Mouse (Mus musculus) left cerebral cortex, adult 8-10 months (tissue): Measurements from ENCODE around the gene Chd6. TPM values are rescaled to one million over a fixed set of nuclear protein-coding genes. Genes with fewer than 3 reads are reported as not detected.

Source experiments
- DNase-seq, 2 experiments: peaks; one replicate each; pipeline ENCODE4 v3.0.0; 2022; ENCODE audit warnings: low spot score in 2 of 2
- total RNA-seq, 4 experiments: library from RNA; stranded (reverse); gene quantifications; 2 replicates each; pipeline ENCODE4 v1.2.4; 2022

Gene Chd6
- total RNA-seq, 4 experiments from 2014 or later, result 62.9 to 77.7 (median 70.2) TPM

GRCm38 (mm10) chr2:161075553-161075952, 33.3 kb downstream of the Chd6 start:
- no peak for DNase-seq

- no peak for DNase-seq
Observed at GRCm38 (mm10) chr2:161066097-161066759, 42.6 kb downstream of the Chd6 start.

- DNase-seq, result no peak
Observed at GRCm38 (mm10) chr2:161065594-161065993, 43.3 kb downstream of the Chd6 start.

- DNase-seq, result no peak
Observed at GRCm38 (mm10) chr2:161064836-161065235, 44.0 kb downstream of the Chd6 start.

GRCm38 (mm10) chr2:161058841-161059240, 50.0 kb downstream of the Chd6 start:
- DNase-seq, result no peak

- no peak for DNase-seq
Observed at GRCm38 (mm10) chr2:161053765-161054164, 55.1 kb downstream of the Chd6 start.

- DNase-seq, result no peak
Observed at GRCm38 (mm10) chr2:161052175-161052574, 56.7 kb downstream of the Chd6 start.

- DNase-seq, result no peak
Observed at GRCm38 (mm10) chr2:161049426-161049825, 59.4 kb downstream of the Chd6 start.

- peak in 1 of 2 experiments; percentile 18 for DNase-seq
Observed at GRCm38 (mm10) chr2:161044492-161045201, 64.2 kb downstream of the Chd6 start.

GRCm38 (mm10) chr2:161042874-161043273, 66.0 kb downstream of the Chd6 start:
- no peak for DNase-seq

- no peak for DNase-seq
Observed at GRCm38 (mm10) chr2:161040743-161041142, 68.1 kb downstream of the Chd6 start.

GRCm38 (mm10) chr2:161037766-161038165, 71.1 kb downstream of the Chd6 start:
- no peak for DNase-seq

GRCm38 (mm10) chr2:161033141-161033540, 75.7 kb downstream of the Chd6 start:
- no peak for DNase-seq

- no peak for DNase-seq
Observed at GRCm38 (mm10) chr2:161032394-161032793, 76.5 kb downstream of the Chd6 start.

GRCm38 (mm10) chr2:161024606-161025005, 84.3 kb downstream of the Chd6 start:
- DNase-seq, result no peak

GRCm38 (mm10) chr2:161017913-161018312, 91.0 kb downstream of the Chd6 start:
- DNase-seq, result no peak

- no peak for DNase-seq
Observed at GRCm38 (mm10) chr2:161012577-161013251, 96.2 kb downstream of the Chd6 start.

GRCm38 (mm10) chr2:161004338-161004737, 104.5 kb downstream of the Chd6 start:
- DNase-seq, result no peak

- no peak for DNase-seq
Observed at GRCm38 (mm10) chr2:160996987-160997763, 111.7 kb downstream of the Chd6 start.

- no peak for DNase-seq
Observed at GRCm38 (mm10) chr2:160994181-160994580, 114.7 kb downstream of the Chd6 start.

GRCm38 (mm10) chr2:160992465-160992864, 116.4 kb downstream of the Chd6 start:
- DNase-seq, result no peak
